Comparison of ENCODE assay signal across 13 mouse cellular contexts in genomic region chr16:40008800-40009199, GRCm38 (mm10).
"Had no signal": no experiment of that assay in that cellular context is flagged by ENCODE, and none has a peak within 500 bp of the region (broad histone marks: within the 10 kb centered on the region; RNA-seq: fewer than 3 reads in every experiment).

No protein-coding gene starts in this region.

- ATAC-seq: liver, embryonic 12.5 days; midbrain, embryonic 13.5 days; midbrain, embryonic 16.5 days had no signal

- DNase-seq: kidney, adult 18-20 months; kidney, adult 9 months; kidney, postnatal 14 days; kidney, postnatal 4 days; liver; lung, adult 18-20 months; lung, postnatal 10 days; lung, postnatal 36 days; right cerebral cortex, postnatal 4 days; thymus, postnatal 36 days had no signal
